Mouse (Mus musculus): ENCODE measurements around the gene Ndufv2. TPM values are rescaled to one million over a fixed set of nuclear protein-coding genes. Genes with fewer than 3 reads are reported as not detected.

Gene Ndufv2
- polyA plus RNA-seq, 1 experiment: 159 TPM

DNA sequence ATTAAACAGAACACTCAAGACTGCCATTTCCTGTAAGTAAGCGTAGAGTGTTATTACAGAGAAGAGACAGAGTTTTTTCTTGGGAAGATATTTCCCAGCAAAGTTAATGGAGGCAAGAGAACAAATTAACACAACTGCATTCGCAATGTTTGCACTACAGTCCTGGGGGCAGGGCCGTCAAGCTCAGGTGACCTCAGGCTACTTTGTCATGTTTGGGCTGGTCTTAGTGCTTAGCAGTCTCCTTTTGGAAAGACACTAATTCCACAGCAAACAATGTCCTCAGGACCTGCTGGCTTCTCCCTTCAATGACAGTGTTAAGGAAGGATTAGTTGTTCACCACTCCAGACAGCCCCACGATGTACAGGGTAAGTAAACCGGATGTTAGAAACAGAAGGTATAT, 60.3 kb downstream of the Ndufv2 start:
- Histone ChIP-seq H3K27ac (ENCODE audit: insufficient read depth, low read depth, low read length) (no peak overlapping the region), H3K4me3 (ENCODE audit: insufficient read depth, low read depth, low read length) (no peak overlapping the region), H3K4me1 (ENCODE audit: control insufficient read depth, insufficient read depth, low read length) (no peaks in the 10 kb centered on the region), H3K36me3 (ENCODE audit: control insufficient read depth, insufficient read depth, low read length) (no peaks in the 10 kb centered on the region), H3K27me3 (replicated peaks; ENCODE audit: control insufficient read depth, insufficient read depth, low read length) (no peaks in the 10 kb centered on the region)
- WGBS: 71% methylated on average over 5 of the region's 5 CpGs
- no peak for DNase-seq
- TF ChIP-seq CTCF (conservative IDR thresholded peaks at IDR 0.05; ENCODE audit: insufficient read depth, insufficient read length, low read depth, low read length) (no peak), POLR2A (IDR thresholded peaks at IDR 0.05; ENCODE audit: low read depth, low read length) (no peak)

DNA sequence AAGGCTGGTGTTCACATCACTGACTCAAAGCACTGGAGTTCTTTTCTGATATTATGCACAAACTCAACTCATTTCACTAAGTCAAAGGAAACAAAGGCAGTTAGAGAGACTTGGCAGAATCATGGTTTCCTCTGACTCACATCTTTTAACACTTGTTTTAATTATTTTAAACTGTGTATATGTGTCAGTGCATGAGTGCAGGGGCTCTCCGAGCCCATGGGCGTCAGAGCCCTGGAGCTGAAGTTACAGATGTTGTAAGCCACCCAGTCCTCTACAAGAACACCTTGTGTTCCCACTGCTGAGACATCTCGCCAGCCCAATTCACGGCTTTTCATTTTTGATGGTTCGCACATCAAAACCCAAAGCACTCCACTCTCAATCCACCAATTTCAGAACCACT, 68.1 kb downstream of the Ndufv2 start:
- Histone ChIP-seq H3K27me3 (replicated peaks; ENCODE audit: control insufficient read depth, insufficient read depth, low read length) (no peaks in the 10 kb centered on the region), H3K27ac (ENCODE audit: insufficient read depth, low read depth, low read length) (no peak overlapping the region), H3K4me3 (ENCODE audit: insufficient read depth, low read depth, low read length) (no peak overlapping the region), H3K4me1 (ENCODE audit: control insufficient read depth, insufficient read depth, low read length) (no peaks in the 10 kb centered on the region), H3K36me3 (ENCODE audit: control insufficient read depth, insufficient read depth, low read length) (peaks cover 1% of the 10 kb centered on the region; the same call in 1 of the 2 replicates)
- DNase-seq: no peak
- TF ChIP-seq POLR2A (IDR thresholded peaks at IDR 0.05; ENCODE audit: low read depth, low read length): no peak
- TF ChIP-seq CTCF (conservative IDR thresholded peaks at IDR 0.05; ENCODE audit: insufficient read depth, insufficient read length, low read depth, low read length): no peak
- WGBS: 93% methylated on average over 5 of the region's 5 CpGs

DNA sequence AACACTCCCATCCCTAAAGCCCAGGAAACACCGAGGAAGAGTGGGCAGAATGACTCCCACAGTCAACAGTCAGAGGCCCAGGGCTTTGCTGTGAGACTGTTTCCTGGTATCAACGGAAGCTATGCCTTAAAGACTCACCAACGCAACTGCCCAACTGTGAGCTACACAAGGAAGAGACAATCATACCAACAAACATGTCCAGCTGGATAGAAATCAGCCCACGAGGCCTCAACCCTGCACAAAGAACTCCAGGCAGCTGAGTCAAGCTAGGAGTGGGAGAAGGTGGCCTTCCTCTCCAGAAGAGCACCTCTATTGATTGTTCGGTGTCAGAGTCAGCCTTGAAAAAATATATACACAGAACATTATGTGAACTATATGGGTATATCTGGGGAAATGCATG, 69.4 kb downstream of the Ndufv2 start:
- H3K36me3 ChIP-seq (ENCODE audit: control insufficient read depth, insufficient read depth, low read length): peaks cover 1% of the 10 kb centered on the region; the same call in 1 of the 2 replicates
- H3K27me3 ChIP-seq (replicated peaks; ENCODE audit: control insufficient read depth, insufficient read depth, low read length): no peaks in the 10 kb centered on the region
- no peak for DNase-seq
- no peak overlapping the region for H3K4me3 ChIP-seq (ENCODE audit: insufficient read depth, low read depth, low read length)
- H3K4me1 ChIP-seq (ENCODE audit: control insufficient read depth, insufficient read depth, low read length): no peaks in the 10 kb centered on the region
- H3K27ac ChIP-seq (ENCODE audit: insufficient read depth, low read depth, low read length): no peak overlapping the region
- 90% methylated on average over 5 of the region's 5 CpGs for WGBS
- no peak for TF ChIP-seq POLR2A (IDR thresholded peaks at IDR 0.05; ENCODE audit: low read depth, low read length)
- TF ChIP-seq CTCF (conservative IDR thresholded peaks at IDR 0.05; ENCODE audit: insufficient read depth, insufficient read length, low read depth, low read length): no peak

Other genes with a start within 250 kb of the Ndufv2 start
- 29.8 and 30.7 TPM in 2 replicates for gene Ralbp1, start 215.8 kb downstream of the Ndufv2 start, polyA plus RNA-seq (2012; rRNA removed)
- 53.3 and 59.5 TPM in 2 replicates for gene Twsg1, start 150.3 kb downstream of the Ndufv2 start, polyA plus RNA-seq (2012; rRNA removed)
- 3.6 and 4.1 TPM in 2 replicates for gene Ankrd12, start 24.5 kb downstream of the Ndufv2 start, polyA plus RNA-seq (2012; rRNA removed)
- 37.1 and 41.6 TPM in 2 replicates for gene Washc1, start 10.0 kb upstream of the Ndufv2 start, polyA plus RNA-seq (2012; rRNA removed)
- gene Ddx11, start 22.0 kb upstream of the Ndufv2 start, polyA plus RNA-seq (2012; rRNA removed): 2.0 and 2.4 TPM in 2 replicates

Measured in kidney, adult 2 months (tissue).